Mouse (Mus musculus) neutrophil, adult 5-6 weeks (primary cell): Measurements from ENCODE around the gene Efcab12. TPM values are rescaled to one million over a fixed set of nuclear protein-coding genes. Genes with fewer than 3 reads are reported as not detected.
"Not testable (repeated sequence)": the region's sequence is repeated elsewhere in the genome, so short reads cannot be mapped to it uniquely, and the experiment has no call there.

Source experiments
- ATAC-seq: fragments of 151-379, 151-347 bp; 2 replicates; pipeline ENCODE4 v1.8.0; 2017; ENCODE audit warnings: mild to moderate bottlenecking, moderate TSS enrichment; ENCODE audit not compliant: insufficient number of reproducible peaks, poor library complexity, low FRiP score, severe bottlenecking; ENCODE audit errors: extremely low read depth
- total RNA-seq: library from RNA; stranded (forward); fragments of 200-1000 nt; gene quantifications from 2 replicates; pipeline ENCODE4 v1.2.3, GENCODE M21; 2017

Efcab12 gene
- total RNA-seq, result 0.12 and 0.81 TPM in 2 replicates

- peak; percentile 66; the same call in 1 of the 2 replicates for ATAC-seq
Measured at GRCm38 (mm10) chr6:115838161-115838597, at the start of gene Efcab12. TSS of gene Efcab12 (minus strand) at chr6:115838412.

DNA sequence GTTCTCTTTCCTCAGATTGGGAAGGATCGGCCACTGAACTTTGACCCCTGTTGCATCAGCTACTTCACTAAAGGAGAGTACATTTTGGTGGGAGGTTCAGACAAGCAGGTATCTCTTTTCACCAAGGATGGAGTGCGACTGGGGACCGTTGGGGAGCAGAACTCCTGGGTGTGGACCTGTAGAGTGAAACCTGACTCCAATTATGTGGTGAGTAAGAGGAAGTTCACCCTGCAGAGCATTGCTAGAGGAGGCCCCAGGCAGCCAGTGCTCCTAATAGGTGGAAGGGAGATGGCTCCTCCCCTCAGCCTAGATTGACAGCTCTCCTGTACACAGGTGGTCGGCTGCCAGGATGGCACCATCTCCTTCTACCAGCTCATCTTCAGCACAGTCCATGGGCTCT is 48.7 kb upstream of the Efcab12 start:
- ATAC-seq, result peak; percentile 35; the same call in 1 of the 2 replicates

GRCm38 (mm10) chr6:115884018-115884417 is 45.8 kb upstream of the Efcab12 start:
- ATAC-seq, result no peak

DNA sequence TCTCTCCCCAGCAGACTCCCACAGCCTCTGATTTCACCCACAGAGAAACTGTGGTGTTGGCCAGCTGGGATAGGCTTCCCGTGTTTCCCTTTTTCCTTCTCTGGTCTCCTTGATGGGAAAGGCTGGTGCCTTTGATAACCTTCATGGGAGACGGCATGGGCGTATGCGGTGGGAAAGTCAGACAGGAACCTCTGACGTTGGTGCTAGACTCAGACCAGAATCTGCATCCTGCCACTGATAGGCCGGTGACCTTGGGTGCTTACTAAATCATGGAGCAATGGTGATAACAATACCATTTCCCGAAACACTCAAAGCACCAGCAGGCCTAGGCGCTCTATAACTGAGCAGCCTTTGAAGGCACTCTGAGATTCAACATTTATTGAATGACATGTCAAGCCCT is 42.5 kb upstream of the Efcab12 start:
- no peak for ATAC-seq

DNA sequence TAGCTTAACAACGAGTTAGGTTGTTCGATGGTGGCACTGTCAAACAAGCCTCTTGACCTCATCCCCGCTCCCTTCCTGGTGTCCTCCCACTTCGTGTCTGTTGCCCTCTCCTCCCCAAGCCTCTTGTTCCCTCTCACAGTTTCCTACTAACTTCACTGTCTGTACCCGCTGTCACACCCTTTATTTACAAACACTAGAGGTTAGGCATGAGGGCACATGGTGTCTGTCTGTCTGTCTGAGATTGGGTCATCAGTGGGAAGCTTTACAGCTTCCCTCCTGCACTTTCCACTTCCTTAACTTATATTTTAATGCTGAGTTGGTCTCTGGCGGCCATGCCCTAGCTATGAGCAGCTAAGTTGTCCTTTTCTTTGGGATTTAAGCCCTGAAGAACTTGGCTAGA is 41.5 kb upstream of the Efcab12 start:
- ATAC-seq, result no peak

DNA sequence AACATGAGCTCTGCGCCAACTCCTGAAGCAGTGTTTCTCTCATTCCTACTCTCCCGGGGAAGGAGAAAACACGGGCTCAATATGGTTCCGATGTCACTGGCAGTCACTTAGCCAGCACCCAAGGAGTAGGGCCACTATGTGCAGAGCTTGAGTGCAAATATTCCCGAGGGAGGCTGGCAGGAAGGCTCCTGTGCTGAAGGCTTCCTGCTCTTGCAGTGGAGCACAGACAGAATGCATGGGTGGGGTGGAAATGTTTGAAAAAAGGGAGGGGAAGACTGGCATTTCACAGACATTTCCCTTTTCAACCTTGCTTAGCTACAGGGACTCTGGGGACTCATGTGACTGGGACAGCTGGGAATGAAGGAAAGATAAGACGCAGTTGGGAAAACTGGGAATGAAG is 40.5 kb upstream of the Efcab12 start:
- no peak for ATAC-seq

DNA sequence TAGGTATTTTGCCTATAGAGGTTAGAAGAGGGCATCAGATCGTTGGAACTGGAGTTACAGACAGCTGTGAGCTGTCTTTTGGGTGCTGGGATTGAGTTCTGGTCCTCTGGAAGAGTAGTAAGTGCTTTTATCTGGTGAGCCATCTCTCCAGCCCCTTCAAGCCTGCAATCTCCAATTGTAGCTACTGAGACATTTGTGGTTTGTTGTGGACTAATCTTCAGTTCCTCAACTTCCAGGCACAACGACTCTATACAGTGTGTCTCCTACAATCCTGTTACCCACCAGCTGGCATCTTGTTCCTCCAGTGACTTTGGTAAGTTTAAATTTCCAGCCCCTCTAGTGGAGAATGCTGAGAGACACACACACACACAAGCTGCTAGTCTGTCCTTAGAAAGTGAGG is 39.0 kb upstream of the Efcab12 start:
- ATAC-seq, result no peak

- ATAC-seq, result not testable (repeated sequence)
Measured at GRCm38 (mm10) chr6:115871318-115871717, 33.1 kb upstream of the Efcab12 start.

GRCm38 (mm10) chr6:115867157-115867556 is 28.9 kb upstream of the Efcab12 start:
- not testable (repeated sequence) for ATAC-seq

GRCm38 (mm10) chr6:115865246-115865645 is 27.0 kb upstream of the Efcab12 start:
- ATAC-seq, result no peak

- ATAC-seq, result no peak
Measured at GRCm38 (mm10) chr6:115863340-115863841, 25.2 kb upstream of the Efcab12 start.

DNA sequence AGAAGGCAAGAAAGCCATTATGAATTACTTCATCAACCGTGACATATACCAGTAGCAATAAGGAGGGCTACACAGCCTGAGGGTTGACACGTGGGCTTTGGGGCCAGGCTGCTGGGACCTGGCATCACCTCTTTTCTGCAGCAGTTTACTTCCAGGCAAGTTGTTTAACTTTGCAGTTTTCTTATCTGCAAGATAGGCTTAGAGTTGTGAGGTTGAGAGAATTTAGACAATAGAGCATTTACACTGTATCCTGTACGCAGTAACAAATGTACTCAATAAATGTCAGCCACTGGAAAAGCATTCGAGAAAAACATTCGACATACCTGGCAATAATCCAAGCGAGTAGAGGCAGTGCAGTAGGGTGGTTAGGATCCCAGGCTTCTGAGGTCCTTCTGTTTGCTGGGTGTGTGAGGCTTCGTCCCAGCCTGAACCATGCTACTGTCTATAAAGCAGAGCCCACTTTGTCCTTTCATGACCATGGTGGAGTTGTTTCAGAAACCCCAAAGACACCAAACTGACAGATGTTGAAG is 21.9 kb upstream of the Efcab12 start:
- ATAC-seq, result no peak

- ATAC-seq, result no peak
Measured at GRCm38 (mm10) chr6:115859258-115859657, 21.0 kb upstream of the Efcab12 start.

DNA sequence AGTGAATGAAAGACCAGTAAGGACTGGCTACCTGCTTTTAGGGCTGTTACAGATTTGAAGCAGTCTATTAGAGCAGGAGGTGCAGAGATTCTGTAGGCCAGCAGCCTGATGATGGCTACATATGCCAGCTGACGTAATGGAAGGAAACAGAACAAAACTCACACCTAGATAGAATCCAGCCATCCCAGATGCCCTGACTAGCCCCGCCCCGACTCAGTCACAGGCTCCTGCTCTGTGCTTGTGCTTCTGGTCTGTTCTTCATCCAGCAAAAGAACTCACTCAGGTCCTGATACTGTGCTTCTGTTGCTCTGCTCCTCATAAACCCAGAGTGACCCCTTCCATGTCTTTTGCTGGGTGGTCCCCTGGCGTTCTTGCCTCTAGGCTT is 18.1 kb upstream of the Efcab12 start:
- no peak for ATAC-seq

- no peak for ATAC-seq
Measured at GRCm38 (mm10) chr6:115855733-115856360, 17.6 kb upstream of the Efcab12 start.

GRCm38 (mm10) chr6:115854432-115854831 is 16.2 kb upstream of the Efcab12 start:
- ATAC-seq, result no peak

- ATAC-seq, result no peak
Measured at GRCm38 (mm10) chr6:115853985-115854384, 15.8 kb upstream of the Efcab12 start.

DNA sequence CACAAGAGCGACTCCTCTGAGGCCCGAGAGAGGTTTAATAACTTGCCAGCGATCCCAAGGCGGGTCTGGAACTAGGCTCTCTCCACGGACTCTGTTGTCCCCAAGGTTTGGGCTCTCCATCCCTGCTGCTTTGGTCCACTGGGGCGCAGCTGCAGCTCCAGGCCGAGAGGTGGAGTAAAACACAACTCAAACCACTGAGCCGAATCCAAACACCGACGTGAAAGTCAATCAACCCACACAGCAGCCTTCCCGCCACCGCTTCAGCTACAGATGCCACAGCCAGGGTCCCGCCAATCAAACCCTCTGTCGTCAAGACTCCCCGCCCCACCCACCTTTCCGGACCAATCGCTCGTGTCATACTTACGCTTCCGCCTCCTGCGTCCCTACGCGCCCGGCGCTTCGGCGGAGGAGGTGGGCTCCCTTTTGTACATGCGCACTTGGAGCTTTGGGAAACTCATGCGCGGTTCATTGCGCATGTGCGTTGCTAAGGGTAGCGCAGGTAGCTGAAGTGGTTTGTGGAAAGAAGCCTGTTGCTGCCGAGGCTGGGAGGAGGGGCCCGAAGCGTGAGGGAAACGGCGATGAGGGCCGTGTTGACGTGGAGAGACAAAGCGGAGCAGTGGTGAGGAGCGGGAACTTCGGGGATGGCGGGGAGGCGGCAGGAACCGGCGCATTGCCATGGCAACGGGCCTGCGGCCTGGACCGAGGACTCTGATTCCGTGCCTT is 15.0 kb upstream of the Efcab12 start, which contains the start of the genes Mbd4 and Ift122:
Gene Mbd4, minus strand, starts transcription at position 281 of the 723 bp plus-strand sequence.
Gene Ift122, plus strand, starts transcription at position 380 of the 723 bp plus-strand sequence.
- peak; percentile 97 for ATAC-seq

DNA sequence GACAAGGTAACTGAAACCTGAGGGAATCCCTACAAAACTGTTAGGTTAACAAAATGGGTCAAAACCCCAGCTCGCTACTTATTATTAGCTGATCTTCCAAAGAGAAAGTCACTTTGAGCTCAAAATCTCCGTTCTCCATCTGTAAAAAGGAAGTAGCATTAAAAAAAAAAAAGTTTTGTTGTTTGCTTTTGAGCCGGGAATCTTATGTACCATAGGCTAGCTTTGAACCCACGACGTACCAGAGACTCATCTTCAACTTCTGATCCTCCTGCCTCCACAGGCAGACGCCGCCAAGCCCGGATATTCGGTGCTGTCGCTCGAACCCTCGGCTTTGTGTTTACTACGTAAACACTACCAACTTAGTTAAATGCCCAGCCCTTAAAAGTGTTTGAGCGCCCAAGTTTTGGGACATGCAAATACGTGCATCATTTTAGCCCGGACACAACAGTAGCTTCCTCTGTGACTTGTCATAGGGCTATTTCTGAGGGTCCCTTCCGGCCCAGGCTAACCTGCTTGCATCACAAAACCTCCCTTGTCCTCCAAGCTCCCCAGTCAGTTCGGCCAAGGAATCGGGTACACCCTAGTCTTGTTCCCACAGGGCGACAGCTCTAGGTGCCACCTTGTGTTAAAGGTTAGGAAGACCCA is 14.4 kb upstream of the Efcab12 start:
- no peak for ATAC-seq
